Mouse (Mus musculus) thymus, adult 2 months (tissue): ENCODE data around the gene Ncl.

Source experiments
- CTCF ChIP-seq: fragments of 200-500 bp; IDR thresholded peaks from 2 replicates; pipeline ENCODE4 v1.5.1; 2012; ENCODE audit warnings: mild to moderate bottlenecking, control low read depth, low read length, moderate library complexity, borderline replicate concordance; ENCODE audit not compliant: control insufficient read depth, poor library complexity, insufficient read depth; ENCODE audit errors: extremely low read depth
- POLR2A ChIP-seq: fragments of 200-500 bp; IDR thresholded peaks from 2 replicates; pipeline ENCODE4 v1.6.1; 2012; ENCODE audit warnings: mild to moderate bottlenecking, low read length, control low read depth, moderate library complexity; ENCODE audit not compliant: control insufficient read depth, poor library complexity, insufficient read depth; ENCODE audit errors: extremely low read depth

- TF ChIP-seq CTCF: no peak
- TF ChIP-seq POLR2A: no peak
Observed at GRCm38 (mm10) chr1:86354186-86354585, 5.0 kb downstream of the Ncl start.
